Mouse (Mus musculus) olfactory bulb, adult 2 months (tissue): ENCODE measurements around the gene Ppargc1a. TPM values are rescaled to one million over a fixed set of nuclear protein-coding genes. Genes with fewer than 3 reads are reported as not detected.

ENCODE experiments used
- H3K27ac ChIP-seq: fragments of 200-500 bp; 2 replicates; pipeline ENCODE4 v1.5.1; 2012; ENCODE audit warnings: low read depth, low read length; ENCODE audit not compliant: insufficient read depth
- H3K4me1 ChIP-seq: fragments of 200-500 bp; 2 replicates; pipeline ENCODE4 v1.6.1; 2012; ENCODE audit warnings: low read length; ENCODE audit not compliant: control insufficient read depth, insufficient read depth
- H3K4me3 ChIP-seq: fragments of 200-500 bp; 2 replicates; pipeline ENCODE4 v1.5.1; 2012; ENCODE audit warnings: mild to moderate bottlenecking, low read depth, low read length, moderate library complexity; ENCODE audit not compliant: insufficient read depth
- CTCF ChIP-seq: fragments of 200-500 bp; IDR thresholded peaks from 2 replicates; pipeline ENCODE4 v1.5.1; 2012; ENCODE audit warnings: low read depth, mild to moderate bottlenecking, low read length, moderate library complexity; ENCODE audit not compliant: insufficient read depth
- POLR2A ChIP-seq: fragments of 200-500 bp; IDR thresholded peaks from 2 replicates; pipeline ENCODE4 v1.6.1; 2012; ENCODE audit warnings: mild to moderate bottlenecking, low read depth, low read length, moderate library complexity; ENCODE audit not compliant: insufficient read depth
- WGBS: fragments of 180-500 bp; shearing (Covaris S2); methylation state at CpG from one replicate; pipeline ENCODE4 v1.1.7; 2018; 5-methylcytosine and 5-hydroxymethylcytosine counted together
- polyA plus RNA-seq: library from polyadenylated mRNA; stranded (reverse); fragments of >200 nt; gene quantifications from 2 replicates; pipeline ENCODE4 v1.2.4, GENCODE M21; 2012; ENCODE audit warnings: low replicate concordance; ENCODE audit not compliant: missing spikeins, insufficient read depth, insufficient read length

The Ppargc1a gene
- polyA plus RNA-seq, result 97.5 TPM in 1 of 2 replicates, not detected in the other

GRCm38 (mm10) chr5:51567659-51568058, at the start of gene Ppargc1a:
Gene Ppargc1a (minus strand): TSS chr5:51567726.
- no peak for TF ChIP-seq POLR2A
- no peak for TF ChIP-seq CTCF
- Histone ChIP-seq H3K4me1 (no peaks in the 10 kb centered on the region), H3K27ac (peak within 1 kb of the TSS; percentile 58), H3K4me3 (no peak within 1 kb of the TSS)
- 40% methylated on average over 6 of the region's 6 CpGs for WGBS

DNA sequence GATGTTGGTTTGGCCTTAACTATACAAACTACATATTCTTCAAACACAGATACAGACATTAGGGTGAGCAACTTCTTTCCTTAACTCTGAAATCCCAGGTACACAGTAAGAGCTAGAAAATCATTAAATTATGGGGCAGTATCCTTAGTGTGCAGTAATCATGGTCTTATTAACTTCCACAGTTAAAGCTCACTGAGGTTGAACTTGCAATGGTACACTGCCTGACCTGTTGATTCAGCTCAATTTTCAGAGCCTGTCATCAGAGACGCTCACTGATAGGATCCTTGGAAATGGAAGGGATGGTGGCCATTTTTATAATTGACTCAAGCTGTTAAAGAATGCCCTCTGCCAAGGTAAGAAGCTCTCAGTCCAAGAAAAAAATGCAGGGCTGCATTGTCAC, 49.4 kb upstream of the Ppargc1a start:
- no peak overlapping the region for H3K27ac ChIP-seq
- TF ChIP-seq POLR2A, result no peak
- TF ChIP-seq CTCF, result no peak
- no peaks in the 10 kb centered on the region for H3K4me1 ChIP-seq
- 94% methylated on average over 1 of the region's 1 CpGs for WGBS
- no peak overlapping the region for H3K4me3 ChIP-seq

GRCm38 (mm10) chr5:51612049-51612448, 44.5 kb upstream of the Ppargc1a start:
- Histone ChIP-seq H3K4me3 (no peak overlapping the region), H3K27ac (no peak overlapping the region), H3K4me1 (peaks cover 9% of the 10 kb centered on the region)
- TF ChIP-seq POLR2A, result no peak
- no peak for TF ChIP-seq CTCF
- 94% methylated on average over 4 of the region's 4 CpGs for WGBS

DNA sequence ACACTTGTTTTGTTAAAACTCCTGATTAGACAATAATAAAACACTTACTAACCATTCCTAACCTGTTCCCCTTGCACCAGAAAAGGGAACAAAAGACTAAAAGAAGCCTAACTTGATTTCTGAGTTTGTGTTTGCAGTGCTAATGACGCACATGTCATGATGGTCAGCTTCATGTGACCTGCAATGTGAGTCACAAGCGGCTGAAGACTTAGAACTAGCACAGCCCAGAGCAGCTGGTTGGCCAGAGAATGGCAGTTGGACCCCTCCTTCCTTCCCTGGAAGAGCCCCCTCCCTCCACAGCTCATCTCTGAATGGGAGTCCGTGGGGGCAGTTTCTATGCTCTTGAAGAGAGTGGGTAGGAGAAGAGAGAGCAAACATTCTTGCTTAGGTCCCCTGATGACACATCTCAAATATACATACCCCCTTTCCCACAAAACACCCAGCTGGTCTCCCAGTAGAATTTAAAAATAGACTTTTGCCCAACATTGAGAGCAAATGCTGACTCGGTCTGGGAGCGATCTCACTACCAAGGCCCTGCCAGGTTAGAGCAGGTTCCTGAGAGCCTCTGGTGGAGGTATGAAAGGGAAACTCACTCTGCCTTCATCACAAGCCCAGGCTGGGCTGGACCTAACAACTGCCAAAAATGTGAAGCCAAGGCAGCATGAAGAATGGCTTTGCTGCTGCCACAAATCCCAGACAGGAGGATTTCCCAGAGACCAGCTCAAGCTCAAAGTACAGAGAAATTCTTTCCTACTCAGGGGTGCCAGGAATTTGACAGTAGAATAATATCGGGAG, 40.4 kb upstream of the Ppargc1a start:
- WGBS, result 57% methylated on average over 6 of the region's 6 CpGs
- Histone ChIP-seq H3K4me1 (peaks cover 9% of the 10 kb centered on the region), H3K4me3 (no peak overlapping the region), H3K27ac (no peak overlapping the region)
- no peak for TF ChIP-seq CTCF
- no peak for TF ChIP-seq POLR2A

GRCm38 (mm10) chr5:51599549-51599948, 32.0 kb upstream of the Ppargc1a start:
- Histone ChIP-seq H3K4me1 (peaks cover 2% of the 10 kb centered on the region), H3K27ac (no peak overlapping the region), H3K4me3 (no peak overlapping the region)
- TF ChIP-seq POLR2A (no peak), CTCF (no peak)
- 33% methylated on average over 6 of the region's 6 CpGs for WGBS

DNA sequence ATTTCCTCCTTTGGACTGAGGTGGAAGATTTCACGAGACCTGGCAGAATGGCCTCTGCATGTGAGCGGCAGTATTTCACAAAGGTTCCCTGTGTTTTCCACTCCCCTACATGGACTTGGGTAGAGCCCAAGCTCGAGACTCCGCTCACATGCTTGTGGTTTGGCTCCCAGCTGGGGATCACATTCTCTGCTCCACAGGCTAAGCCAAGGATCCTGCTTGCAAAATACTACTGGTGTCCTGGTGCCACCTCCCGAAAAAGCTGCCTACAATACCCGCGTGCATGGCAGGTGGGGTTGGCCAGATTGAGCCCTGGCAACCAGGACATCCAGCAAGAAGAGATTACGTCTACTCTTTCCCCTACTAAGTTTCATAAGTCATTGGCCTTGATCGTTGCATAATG, 28.1 kb upstream of the Ppargc1a start:
- H3K4me3 ChIP-seq, result no peak overlapping the region
- TF ChIP-seq CTCF (no peak), POLR2A (no peak)
- no peak overlapping the region for H3K27ac ChIP-seq
- WGBS, result 85% methylated on average over 9 of the region's 9 CpGs
- peaks cover 6% of the 10 kb centered on the region for H3K4me1 ChIP-seq

DNA sequence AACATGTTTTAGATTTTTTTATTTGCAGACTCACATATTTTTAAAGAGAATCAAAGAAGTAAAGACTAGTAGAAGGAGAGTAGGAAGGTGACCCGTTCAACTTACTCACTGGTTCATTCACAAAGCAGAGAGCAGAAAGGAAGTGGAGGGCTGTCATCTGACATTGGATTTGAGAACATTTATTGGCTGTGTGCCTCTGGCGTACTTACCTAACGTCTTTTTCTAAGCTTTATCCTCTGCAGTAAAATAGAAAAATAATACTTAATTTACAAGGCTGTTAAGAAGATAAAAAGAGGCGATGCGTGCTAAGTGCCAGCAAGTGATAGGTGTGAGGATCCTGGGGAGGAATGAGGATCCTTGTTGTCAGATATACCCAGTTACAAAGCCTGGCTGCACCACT, 24.7 kb upstream of the Ppargc1a start:
- TF ChIP-seq POLR2A (no peak), CTCF (no peak)
- peaks cover 3% of the 10 kb centered on the region; the same call in 1 of the 2 replicates for H3K4me1 ChIP-seq
- WGBS, result 68% methylated on average over 5 of the region's 5 CpGs
- no peak overlapping the region for H3K4me3 ChIP-seq
- no peak overlapping the region for H3K27ac ChIP-seq

DNA sequence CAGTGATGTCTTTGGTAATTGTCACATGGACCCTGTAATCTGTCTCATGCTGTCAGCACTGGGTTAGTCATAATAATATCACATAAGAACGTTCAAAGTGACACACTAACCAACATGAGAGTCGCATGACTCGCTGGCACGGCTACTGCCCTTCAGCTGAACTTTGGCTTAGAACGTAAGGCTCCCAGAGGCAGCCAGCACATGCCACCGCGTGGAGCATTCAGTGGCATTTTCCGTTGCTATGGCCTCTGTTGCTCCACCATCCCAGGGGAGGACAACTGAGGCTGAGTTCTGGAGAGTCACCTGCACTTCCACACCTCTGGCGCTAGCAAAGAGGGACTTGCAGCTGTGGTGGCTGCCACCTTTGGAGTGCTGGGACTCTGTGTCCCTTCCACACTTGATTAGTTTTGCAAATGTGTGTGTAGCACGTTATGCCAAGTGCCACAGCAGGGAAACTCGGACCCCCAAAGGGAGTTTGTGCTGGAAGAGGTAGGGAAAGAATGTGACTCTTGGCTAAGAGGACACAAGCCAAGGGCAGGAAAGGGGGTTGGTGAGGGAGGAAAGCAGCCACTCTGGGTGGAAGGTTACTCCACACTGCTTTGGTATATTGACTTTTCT, 24.1 kb upstream of the Ppargc1a start:
- 57% methylated on average over 11 of the region's 11 CpGs for WGBS
- peaks cover 3% of the 10 kb centered on the region; the same call in 1 of the 2 replicates for H3K4me1 ChIP-seq
- no peak for TF ChIP-seq POLR2A
- TF ChIP-seq CTCF, result no peak
- no peak overlapping the region for H3K4me3 ChIP-seq
- H3K27ac ChIP-seq, result no peak overlapping the region

DNA sequence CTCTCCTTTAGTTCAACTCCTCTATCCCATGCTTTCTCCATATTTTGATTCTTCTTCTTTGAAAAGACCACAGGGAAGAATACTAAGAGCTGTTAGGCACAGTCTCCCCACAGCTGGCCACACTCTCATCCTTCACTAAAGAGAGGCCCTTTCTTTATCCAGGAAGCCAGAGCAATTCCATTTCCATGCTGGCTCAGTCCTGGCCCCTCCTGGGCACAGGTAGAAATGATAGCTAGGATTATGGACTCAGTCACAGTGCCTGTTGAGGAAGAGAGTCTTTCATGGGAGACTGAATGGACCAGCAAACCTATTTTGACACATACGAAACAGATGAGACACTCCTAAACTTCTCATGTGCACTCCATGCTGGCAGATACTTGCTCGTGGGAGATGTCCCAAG, 18.7 kb upstream of the Ppargc1a start:
- TF ChIP-seq POLR2A, result no peak
- no peak for TF ChIP-seq CTCF
- 95% methylated on average over 2 of the region's 2 CpGs for WGBS
- no peak overlapping the region for H3K27ac ChIP-seq
- H3K4me1 ChIP-seq, result peaks cover 9% of the 10 kb centered on the region
- no peak overlapping the region for H3K4me3 ChIP-seq

DNA sequence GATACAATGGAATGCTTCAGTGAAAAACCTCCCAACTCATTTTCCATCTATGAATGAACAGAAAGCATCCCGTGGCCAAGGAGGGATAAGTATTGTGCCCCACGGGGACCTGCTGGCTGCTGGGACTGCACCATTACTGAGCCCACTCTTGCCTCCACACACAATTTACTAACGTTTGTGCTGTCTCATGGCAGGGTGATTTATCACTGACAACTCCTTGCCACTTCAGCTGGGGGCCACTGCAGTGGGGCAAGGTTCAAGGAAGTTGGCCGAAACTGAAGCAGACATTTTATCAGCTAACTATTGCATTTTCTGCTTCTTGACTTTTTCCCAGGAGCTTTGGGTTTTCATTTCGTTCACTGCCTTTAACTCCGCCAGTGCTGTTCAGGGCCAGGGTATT, 17.5 kb upstream of the Ppargc1a start:
- Histone ChIP-seq H3K27ac (no peak overlapping the region), H3K4me3 (no peak overlapping the region), H3K4me1 (peaks cover 9% of the 10 kb centered on the region)
- 65% methylated on average over 6 of the region's 6 CpGs for WGBS
- no peak for TF ChIP-seq POLR2A
- no peak for TF ChIP-seq CTCF
